Mouse (Mus musculus): ENCODE data around the gene Slamf9. TPM values are rescaled to one million over a fixed set of nuclear protein-coding genes. Genes with fewer than 3 reads are reported as not detected.
A peak's percentile ranks its signal among the peaks of the same experiment; 100 is the strongest.

Slamf9 gene
- total RNA-seq, 4 experiments from 2014 or later: 5.2 to 11.3 (median 6.2) TPM

GRCm38 (mm10) chr1:172514551-172515268, 39.6 kb downstream of the Slamf9 start:
- DNase-seq: no peak

GRCm38 (mm10) chr1:172515396-172515795, 40.2 kb downstream of the Slamf9 start:
- no peak for DNase-seq

- DNase-seq: no peak
Observed at GRCm38 (mm10) chr1:172518013-172518412, 42.9 kb downstream of the Slamf9 start.

- DNase-seq: no peak
Observed at GRCm38 (mm10) chr1:172519644-172520043, 44.5 kb downstream of the Slamf9 start.

DNA sequence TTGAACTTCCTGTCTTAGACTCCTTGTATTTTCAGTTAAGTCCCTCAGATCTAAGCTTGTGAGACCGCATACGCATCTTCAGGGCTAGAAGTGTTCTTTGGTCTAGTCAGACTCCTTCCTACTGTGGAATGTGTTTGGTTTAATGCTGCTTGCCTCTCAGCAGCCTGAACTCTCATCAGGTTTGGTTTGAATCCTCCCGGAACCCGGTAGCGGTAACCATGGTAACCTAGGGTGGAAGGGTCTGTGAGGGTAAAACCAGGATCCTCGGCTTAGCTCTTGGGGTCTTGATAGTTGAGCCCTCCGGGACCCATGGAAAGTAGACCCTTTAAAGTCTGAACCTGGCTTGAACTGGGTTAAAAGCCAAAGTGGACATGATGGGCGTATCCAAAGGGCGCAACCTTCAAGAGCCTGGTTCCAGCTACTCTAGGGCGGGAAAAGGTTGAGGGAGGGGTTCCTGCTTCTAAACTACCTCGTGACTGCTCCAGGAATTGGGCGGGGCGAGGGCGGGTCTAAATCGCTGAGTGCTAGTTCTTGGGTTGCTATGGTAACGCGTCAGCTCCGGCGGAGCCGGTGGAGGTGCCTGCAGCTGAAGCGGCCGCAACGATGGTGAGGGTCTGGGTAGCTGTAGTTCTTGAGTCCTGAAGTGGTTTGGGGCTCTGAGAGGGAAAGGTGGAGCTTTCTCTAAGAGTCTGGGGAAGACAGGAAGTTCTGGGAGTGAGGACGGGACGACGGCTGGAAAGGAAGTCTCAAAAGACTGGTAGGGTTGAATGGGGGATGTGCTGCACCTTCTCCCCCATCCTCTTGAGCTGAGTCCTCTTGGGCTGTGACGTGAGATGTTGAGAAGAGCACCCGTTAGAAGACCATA, 45.6 kb downstream of the Slamf9 start, which contains the start of gene Cfap45:
Cfap45 (plus strand) TSS at position 226 of the 865 bp plus-strand sequence.
- peak; percentile 75 for DNase-seq

DNA sequence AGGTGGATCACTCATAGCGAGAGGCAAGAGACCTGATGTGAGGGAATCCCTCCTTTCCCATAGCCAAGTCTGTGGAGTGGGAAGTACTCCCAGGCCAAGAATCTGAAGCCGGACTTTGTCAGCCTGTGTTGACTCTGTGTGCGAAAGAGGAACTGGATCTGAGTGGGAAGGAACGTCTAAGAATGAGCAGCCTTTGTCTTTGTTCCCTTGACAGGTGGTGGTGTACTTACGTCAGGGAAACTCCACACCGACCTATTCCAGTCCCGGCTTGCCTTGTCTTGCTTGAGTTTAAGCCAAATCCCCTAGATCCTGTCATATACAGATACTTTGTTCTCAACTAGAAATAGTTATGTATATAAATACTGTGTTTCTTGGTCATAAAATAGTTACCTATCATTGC, 47.4 kb downstream of the Slamf9 start:
- no peak for DNase-seq

GRCm38 (mm10) chr1:172523699-172524101, 48.5 kb downstream of the Slamf9 start:
- DNase-seq: no peak

GRCm38 (mm10) chr1:172525027-172525764, 50.0 kb downstream of the Slamf9 start:
- DNase-seq: peak; percentile 39

- no peak for DNase-seq
Observed at GRCm38 (mm10) chr1:172525971-172526370, 50.8 kb downstream of the Slamf9 start.

- no peak for DNase-seq
Observed at GRCm38 (mm10) chr1:172526380-172527081, 51.4 kb downstream of the Slamf9 start.

DNA sequence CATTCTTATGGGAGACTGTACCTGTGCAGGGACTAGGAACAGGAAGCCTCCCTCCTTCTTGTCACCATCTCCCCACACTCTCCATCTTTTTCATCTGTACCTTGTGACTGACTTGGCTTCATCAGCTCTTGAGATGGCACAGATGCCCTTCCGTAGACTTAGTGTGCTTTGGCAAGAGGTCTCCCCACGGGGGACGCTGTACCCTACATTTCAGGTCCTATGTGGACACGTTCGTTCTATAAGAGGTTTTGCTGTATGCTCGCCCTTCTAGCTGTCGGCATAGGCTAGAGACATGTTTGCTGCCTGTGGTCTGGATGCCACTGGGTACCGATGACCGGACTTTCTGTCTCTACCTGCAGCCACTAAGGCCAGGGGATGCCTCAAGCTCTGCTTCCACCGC, 52.3 kb downstream of the Slamf9 start:
- DNase-seq: no peak

Other genes starting within 250 kb of the Slamf9 start
- gene Atp1a4, start 216.9 kb upstream of the Slamf9 start, total RNA-seq (2022): 1 to 10 TPM in 2 of 4 experiments, under 1 TPM in 2; 0.12 to 1.1 (median 0.76) TPM
- gene Igsf8, start 213.7 kb upstream of the Slamf9 start, total RNA-seq (2022): 10 to 100 TPM; 32.7 to 37.0 (median 35.8) TPM
- 100 to 1,000 TPM in 1 of 4 experiments, 10 to 100 TPM in 3; 34.9 to 107 (median 92.5) TPM for gene Atp1a2, start 177.3 kb upstream of the Slamf9 start, total RNA-seq (2022)
- under 1 TPM; 0.10 to 0.95 (median 0.48) TPM for gene Kcnj9, start 146.0 kb upstream of the Slamf9 start, total RNA-seq (2022)
- 1 to 10 TPM; 1.0 to 2.6 (median 1.7) TPM for gene Kcnj10, start 134.1 kb upstream of the Slamf9 start, total RNA-seq (2022)
- 10 to 100 TPM; 11.1 to 13.2 (median 11.8) TPM for gene Pigm, start 98.8 kb upstream of the Slamf9 start, total RNA-seq (2022)
- gene Igsf9, start 6.4 kb downstream of the Slamf9 start, total RNA-seq (2022): 1 to 10 TPM; 1.5 to 6.6 (median 3.6) TPM
- 10 to 100 TPM; 68.5 to 90.2 (median 77.9) TPM for gene Tagln2, start 24.7 kb downstream of the Slamf9 start, total RNA-seq (2022)
- under 1 TPM; 0.17 to 0.62 (median 0.36) TPM for gene Cfap45, start 45.4 kb downstream of the Slamf9 start, total RNA-seq (2022)
- gene Vsig8, start 80.6 kb downstream of the Slamf9 start, total RNA-seq (2022): 1 to 10 TPM in 1 of 4 experiments, under 1 TPM in 2, not detected in 1; 0.38 to 1.1 (median 0.43) TPM
- gene Slamf8, start 115.2 kb downstream of the Slamf9 start, total RNA-seq (2022): 1 to 10 TPM in 1 of 4 experiments, under 1 TPM in 3; 0.17 to 1.1 (median 0.89) TPM
- not detected for gene Fcrl6, start 127.2 kb downstream of the Slamf9 start, total RNA-seq (2022)
- gene Dusp23, start 157.6 kb downstream of the Slamf9 start, total RNA-seq (2022): 1 to 10 TPM; 4.4 to 9.5 (median 4.8) TPM
- under 1 TPM in 2 of 4 experiments, not detected in 2; 0.16 to 0.28 TPM for gene Crp, start 222.7 kb downstream of the Slamf9 start, total RNA-seq (2022)

All from adrenal gland, adult 8-10 months (tissue).